Mouse (Mus musculus): ENCODE results near the gene Pnpla6.

- TF ChIP-seq ZC3H11A (IDR thresholded peaks at IDR 0.05; ENCODE audit: borderline replicate concordance, low read depth, low read length) (no peak), HCFC1 (IDR thresholded peaks at IDR 0.05; ENCODE audit: borderline replicate concordance, insufficient read depth, low read length) (no peak), ZNF384 (IDR thresholded peaks at IDR 0.05; ENCODE audit: low read depth, low read length) (no peak), CHD2 (IDR thresholded peaks at IDR 0.05; ENCODE audit: low read depth, low read length) (no peak), MAFK (IDR thresholded peaks at IDR 0.05; ENCODE audit: insufficient read depth, low read depth, low read length) (no peak)
Observed at GRCm38 (mm10) chr8:3539146-3539545, 24.0 kb downstream of the Pnpla6 start.

Measured in ES-E14 (cell line).